Mouse (Mus musculus) midbrain, embryonic 14.5 days (tissue): ENCODE measurements around the gene Ntrk2. TPM values are rescaled to one million over a fixed set of nuclear protein-coding genes. Genes with fewer than 3 reads are reported as not detected.

Experiments used
- polyA plus RNA-seq: library from polyadenylated mRNA; unstranded; fragments of >200 nt; fragmentation: Nextera tagmentation; extraction: Ambion mirVana; gene quantifications from 2 replicates; pipeline ENCODE4 v1.2.1, GENCODE M21; 2014

Ntrk2 gene
- polyA plus RNA-seq, 1 experiment from 2014 or later = 96.7 TPM

Other genes starting within 250 kb of the Ntrk2 start
- not detected in 2 replicates for gene Slc28a3, start 195.7 kb upstream of the Ntrk2 start, polyA plus RNA-seq